Mouse (Mus musculus) testis, adult 2 months (tissue): ENCODE results near the gene 1700016H13Rik. TPM values are rescaled to one million over a fixed set of nuclear protein-coding genes. Genes with fewer than 3 reads are reported as not detected.
A peak's percentile ranks its signal among the peaks of the same experiment; 100 is the strongest.

Experiments
- H3K27ac ChIP-seq: fragments of 200-500 bp; 2 replicates; pipeline ENCODE4 v1.5.1; 2012; ENCODE audit warnings: low read depth, low read length; ENCODE audit not compliant: control insufficient read depth, insufficient read depth
- H3K27me3 ChIP-seq: fragments of 200-500 bp; 2 replicates; pipeline ENCODE4 v1.6.1; 2012; ENCODE audit warnings: mild to moderate bottlenecking, low read length, moderate library complexity; ENCODE audit not compliant: control insufficient read depth, insufficient read depth
- H3K36me3 ChIP-seq: fragments of 200-500 bp; 2 replicates; pipeline ENCODE4 v1.6.1; 2012; ENCODE audit warnings: mild to moderate bottlenecking, low read length; ENCODE audit not compliant: control insufficient read depth, insufficient read depth
- H3K4me1 ChIP-seq: fragments of 200-500 bp; 2 replicates; pipeline ENCODE4 v1.6.1; 2012; ENCODE audit warnings: low read length; ENCODE audit not compliant: control insufficient read depth, insufficient read depth
- H3K4me3 ChIP-seq: fragments of 200-500 bp; 2 replicates; pipeline ENCODE4 v1.5.1; 2012; ENCODE audit warnings: low read depth, mild to moderate bottlenecking, low read length, moderate library complexity, mixed read lengths; ENCODE audit not compliant: control insufficient read depth
- CTCF ChIP-seq: fragments of 200-500 bp; IDR thresholded peaks from 2 replicates; pipeline ENCODE4 v1.5.1; 2012; ENCODE audit warnings: low read depth, mild to moderate bottlenecking, inconsistent platforms, low read length, moderate library complexity; ENCODE audit not compliant: control insufficient read depth, insufficient read depth, insufficient replicate concordance
- POLR2A ChIP-seq: fragments of 200-500 bp; IDR thresholded peaks from 2 replicates; pipeline ENCODE4 v1.6.1; 2012; ENCODE audit warnings: low read depth, mild to moderate bottlenecking, inconsistent platforms, low read length, moderate library complexity; ENCODE audit not compliant: control insufficient read depth
- polyA plus RNA-seq: library from polyadenylated mRNA; depleted of rRNA; stranded (reverse); fragments of >200 nt; gene quantifications from 2 replicates; pipeline ENCODE4 v1.2.3, GENCODE M21; 2012; rRNA removed

Gene 1700016H13Rik
- polyA plus RNA-seq, 1 experiment: 429 TPM

DNA sequence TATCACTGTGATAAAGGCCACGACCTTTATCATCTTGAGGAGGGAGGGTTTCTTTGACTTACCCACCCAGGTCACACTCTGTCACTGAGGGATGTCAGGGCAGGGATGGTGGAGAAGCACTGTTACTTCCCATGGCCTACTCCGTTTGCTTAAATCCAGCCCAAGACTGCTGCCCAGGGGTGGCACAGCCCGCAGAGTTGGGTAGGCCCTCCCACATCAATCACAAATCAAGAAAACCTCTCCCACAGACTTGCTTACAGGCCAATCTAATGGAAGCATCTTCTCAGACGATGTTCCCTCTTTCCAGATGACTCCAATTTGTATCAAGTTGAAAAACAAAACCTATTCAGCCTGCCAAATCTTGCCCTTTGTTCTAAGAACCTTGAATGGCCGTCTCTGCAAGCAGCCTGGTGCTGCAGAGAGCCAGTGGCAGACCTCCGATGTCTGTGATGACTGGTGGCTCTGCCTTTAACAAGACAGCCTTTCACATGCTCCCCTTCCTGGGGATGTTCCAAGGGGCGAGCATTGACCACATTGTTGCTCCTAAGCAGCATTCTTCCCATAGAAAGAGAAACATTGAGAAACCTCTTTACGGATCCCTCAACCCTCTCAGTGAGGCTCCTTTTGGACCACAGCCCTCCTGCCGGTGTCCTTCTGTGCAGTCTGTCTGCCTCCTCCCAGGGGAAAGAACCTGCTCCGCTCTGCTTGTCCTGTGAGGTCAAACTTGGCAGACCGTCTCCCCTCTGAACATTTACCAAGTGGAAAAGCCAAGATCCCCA, 52.5 kb downstream of the 1700016H13Rik start:
- Histone ChIP-seq H3K36me3 (no peaks in the 10 kb centered on the region), H3K27ac (peak overlapping the region; percentile 74)

DNA sequence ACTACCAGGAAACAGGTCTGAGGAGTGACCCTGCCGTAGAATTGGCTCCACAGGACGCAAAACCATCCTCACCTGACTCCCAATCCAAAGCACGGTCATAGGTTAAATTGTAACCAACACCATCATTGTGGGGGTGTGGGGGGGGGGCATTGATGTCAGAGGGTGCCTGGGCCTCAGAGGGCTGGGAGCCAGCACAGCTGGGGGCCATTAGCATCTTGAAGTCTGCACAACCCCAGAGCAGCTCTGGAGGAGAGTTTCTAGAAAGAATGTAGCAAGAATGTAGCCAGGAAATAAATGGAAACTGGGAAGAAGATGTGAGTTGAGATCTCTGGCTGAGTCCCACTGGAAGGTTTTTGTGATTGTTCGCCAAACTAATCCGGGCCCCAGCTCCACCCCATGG, 56.9 kb downstream of the 1700016H13Rik start:
- TF ChIP-seq POLR2A: no peak
- TF ChIP-seq CTCF: no peak

More for the DNA sequence above, 52.5 kb downstream of the 1700016H13Rik start:
- TF ChIP-seq POLR2A (0 out of 2 replicates have a peak, but pooled peaks have one; percentile 19), CTCF (no peak)
- Histone ChIP-seq H3K4me3 (no peak overlapping the region), H3K4me1 (peaks cover 4% of the 10 kb centered on the region), H3K27me3 (no peaks in the 10 kb centered on the region)

DNA sequence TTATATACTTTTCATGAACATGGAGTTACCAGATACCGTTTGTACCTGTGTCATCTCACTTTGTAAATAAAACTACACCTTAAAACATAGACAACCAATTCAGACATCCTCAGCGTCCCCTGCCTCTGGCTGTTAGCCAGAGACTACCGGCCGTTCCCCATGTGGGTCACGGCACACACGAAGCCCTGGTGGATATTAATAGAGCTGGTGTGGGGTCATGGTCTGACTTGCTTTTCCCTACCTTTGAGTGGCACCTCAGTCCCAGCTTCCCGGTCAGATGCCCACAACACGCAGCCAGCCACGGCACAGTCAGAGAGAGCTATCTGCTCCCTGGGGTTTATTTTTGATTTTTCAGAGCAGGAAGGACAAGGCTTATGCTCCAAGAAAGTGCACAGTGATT, 57.5 kb downstream of the 1700016H13Rik start:
- Histone ChIP-seq H3K36me3 (no peaks in the 10 kb centered on the region), H3K4me3 (no peak overlapping the region), H3K27ac (no peak overlapping the region), H3K27me3 (no peaks in the 10 kb centered on the region), H3K4me1 (peaks cover 3% of the 10 kb centered on the region; the same call in 1 of the 2 replicates)
- TF ChIP-seq CTCF (no peak), POLR2A (no peak)

More for the DNA sequence above, 56.9 kb downstream of the 1700016H13Rik start:
- no peak overlapping the region for H3K27ac ChIP-seq
- H3K4me3 ChIP-seq: no peak overlapping the region
- no peaks in the 10 kb centered on the region for H3K36me3 ChIP-seq
- no peaks in the 10 kb centered on the region for H3K27me3 ChIP-seq
- peaks cover 5% of the 10 kb centered on the region for H3K4me1 ChIP-seq

Other genes with a start within 250 kb of the 1700016H13Rik start
- 6.4 and 6.6 TPM in 2 replicates for gene Ptpn13, start 230.8 kb downstream of the 1700016H13Rik start, polyA plus RNA-seq
- 0.85 and 1.2 TPM in 2 replicates for gene Slc10a6, start 26.6 kb downstream of the 1700016H13Rik start, polyA plus RNA-seq
- gene Aff1, start 36.4 kb upstream of the 1700016H13Rik start, polyA plus RNA-seq: 1.3 and 1.4 TPM in 2 replicates